Mouse (Mus musculus) layer of hippocampus, adult 9-11 months (tissue): ENCODE measurements around the gene Hgd.

Experiments used
- DNase-seq: peaks from one replicate; pipeline ENCODE4 v3.0.0; 2022

Gene Hgd

DNA sequence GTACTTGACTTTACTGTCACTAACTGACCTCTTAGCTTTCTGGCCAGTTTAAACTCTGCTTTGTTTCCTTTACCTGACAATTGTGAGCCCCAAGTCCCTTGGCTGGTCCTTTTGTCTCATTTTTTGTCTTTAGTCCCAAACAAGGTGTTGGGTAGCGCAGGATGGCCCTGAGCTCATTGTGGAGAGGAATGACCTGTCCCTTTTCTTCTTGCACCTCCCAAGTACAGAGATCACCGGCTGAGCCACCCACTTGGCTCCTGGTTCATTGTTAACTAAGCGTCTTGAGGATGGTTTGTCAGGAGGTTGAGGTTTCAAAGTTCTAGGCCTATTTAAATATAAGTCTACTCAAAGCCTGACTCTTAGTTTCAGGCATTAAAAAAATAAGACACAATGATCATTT lies 3.4 kb downstream of the Hgd start:
- DNase-seq = no peak

DNA sequence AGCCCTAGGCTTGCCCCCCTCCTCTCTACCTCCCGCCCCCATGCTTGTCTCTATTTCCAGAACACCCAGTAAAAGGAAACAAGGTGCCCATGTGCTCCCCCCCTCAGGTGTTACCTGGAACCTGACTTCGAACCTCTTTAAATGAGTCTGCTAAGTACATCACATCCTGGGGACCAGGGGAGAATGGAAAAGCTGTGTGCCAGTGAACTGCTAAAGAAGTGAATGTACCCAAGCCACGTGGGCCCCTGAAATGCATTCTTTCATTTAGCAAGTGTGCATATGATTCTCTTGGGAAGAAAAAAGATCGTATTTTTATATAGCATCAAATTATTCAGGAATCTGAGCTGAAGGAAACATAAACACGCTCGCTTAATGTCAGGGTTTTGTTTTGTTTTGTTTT lies 3.8 kb downstream of the Hgd start:
- no peak for DNase-seq

DNA sequence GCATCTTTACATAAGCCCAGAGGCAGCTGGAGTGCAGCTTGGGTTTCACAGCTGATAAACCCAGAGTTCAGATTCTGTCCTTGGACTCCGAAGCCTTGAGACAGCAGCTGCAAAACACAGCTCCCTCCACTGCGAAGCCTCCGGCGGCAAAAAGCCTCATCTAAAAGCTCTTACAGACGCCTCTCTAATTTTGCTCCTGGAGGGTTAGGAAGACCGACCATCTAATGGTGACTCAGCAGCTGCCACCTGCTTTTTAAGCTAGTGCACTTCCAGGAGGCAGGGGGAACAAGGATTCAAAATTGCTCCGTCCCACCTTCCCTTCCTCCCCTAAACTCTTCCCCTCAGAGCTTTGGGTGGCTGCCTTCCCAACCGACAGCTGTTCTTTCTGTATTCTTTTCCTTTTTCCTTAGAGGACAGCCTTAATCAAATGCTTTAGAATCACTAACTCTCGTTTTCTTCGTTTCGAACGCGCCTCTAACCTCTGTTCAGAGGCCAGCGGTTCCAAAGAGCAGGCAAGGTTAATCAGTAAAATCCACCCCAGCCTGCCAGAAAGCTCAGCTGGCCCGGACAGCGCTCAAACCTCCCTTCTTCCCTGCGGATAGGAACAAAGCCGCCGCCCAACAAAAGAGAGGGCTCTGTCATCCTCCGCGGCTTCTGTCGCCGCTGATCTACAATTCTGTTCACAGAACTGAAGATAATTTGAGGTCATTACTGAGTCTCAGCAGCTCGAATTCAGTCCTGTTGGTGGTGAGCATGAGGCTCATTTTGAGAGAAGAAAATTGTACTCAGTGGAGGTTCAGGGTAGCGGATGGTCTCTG lies 4.5 kb downstream of the Hgd start:
- peak; percentile 66 for DNase-seq

DNA sequence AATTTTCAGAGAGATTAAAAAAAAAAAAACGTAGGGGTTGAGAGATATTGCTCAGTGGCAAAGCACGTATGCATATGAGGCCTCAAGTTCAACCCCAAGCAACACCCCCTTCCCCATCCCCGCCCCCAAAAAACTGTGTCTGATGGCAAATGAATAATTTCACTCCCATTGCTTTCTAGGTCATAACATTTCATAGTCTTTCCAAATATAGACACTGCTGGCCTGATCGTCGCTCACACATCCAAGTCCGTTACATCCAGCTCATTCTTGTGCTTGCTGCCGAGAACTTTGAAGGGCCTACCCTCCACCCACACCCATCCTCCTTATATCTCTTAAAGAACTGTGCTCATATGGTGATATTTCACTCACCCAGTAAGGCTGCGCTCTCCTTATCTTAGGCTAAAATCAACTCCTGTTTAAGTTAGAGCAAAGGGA lies 5.2 kb downstream of the Hgd start:
- DNase-seq = no peak

DNA sequence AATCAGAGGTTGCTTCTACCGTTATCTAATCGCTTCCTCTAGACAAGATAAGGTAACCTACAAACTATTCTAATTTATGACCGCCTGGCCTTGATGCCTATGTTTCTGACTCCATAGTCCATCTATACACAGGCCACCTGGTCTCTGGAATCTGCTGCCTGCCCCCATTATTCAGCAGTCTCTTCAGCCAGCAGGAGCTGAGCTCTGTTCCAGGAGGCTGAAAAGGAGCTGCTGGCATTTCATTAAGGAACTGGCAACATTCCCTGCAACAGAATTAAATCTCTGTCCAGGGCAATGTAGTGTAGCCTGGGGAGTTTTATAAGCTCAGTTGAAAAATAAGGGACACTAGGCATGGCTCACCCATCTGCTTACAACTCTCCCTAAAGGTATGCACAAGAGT lies 11.0 kb downstream of the Hgd start:
- no peak for DNase-seq

DNA sequence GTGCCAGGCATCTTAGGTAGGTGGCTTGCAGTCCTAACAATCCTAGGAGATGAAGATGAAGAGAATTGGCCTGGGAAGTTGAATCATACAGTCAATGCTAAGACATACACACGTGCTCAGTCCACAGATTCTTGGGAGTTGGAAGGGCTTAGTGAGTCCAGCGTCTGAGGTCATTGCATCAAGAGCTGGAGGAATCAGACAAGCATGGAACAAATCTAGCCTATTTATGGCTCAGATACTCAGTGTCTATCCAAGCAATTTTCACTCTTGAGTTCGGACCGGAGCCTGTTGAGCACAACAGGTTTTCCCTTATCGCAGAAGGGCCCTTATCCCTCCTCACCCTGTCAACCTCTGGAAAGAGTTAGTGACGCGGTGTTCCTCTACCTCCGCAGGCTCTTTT lies 11.6 kb downstream of the Hgd start:
- no peak for DNase-seq

DNA sequence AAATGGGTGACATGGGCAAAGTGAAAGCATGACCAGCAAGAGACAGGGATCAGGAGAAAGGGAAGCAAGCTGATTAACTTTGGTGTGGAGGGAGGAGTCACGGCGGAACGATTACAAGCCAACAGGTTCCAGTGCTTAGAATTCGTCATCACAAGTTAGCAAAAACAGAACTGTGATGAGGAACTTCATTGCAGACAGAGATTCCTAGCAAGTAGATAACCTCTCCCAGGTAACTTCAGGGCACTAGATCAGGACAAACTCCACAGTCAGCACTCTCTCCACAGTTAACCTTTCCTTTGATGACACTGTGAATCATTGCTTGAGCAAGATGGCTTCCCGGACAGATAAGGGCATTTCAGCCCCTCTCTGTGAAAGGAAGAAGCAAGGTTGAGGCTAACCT lies 17.5 kb downstream of the Hgd start:
- DNase-seq = no peak

DNA sequence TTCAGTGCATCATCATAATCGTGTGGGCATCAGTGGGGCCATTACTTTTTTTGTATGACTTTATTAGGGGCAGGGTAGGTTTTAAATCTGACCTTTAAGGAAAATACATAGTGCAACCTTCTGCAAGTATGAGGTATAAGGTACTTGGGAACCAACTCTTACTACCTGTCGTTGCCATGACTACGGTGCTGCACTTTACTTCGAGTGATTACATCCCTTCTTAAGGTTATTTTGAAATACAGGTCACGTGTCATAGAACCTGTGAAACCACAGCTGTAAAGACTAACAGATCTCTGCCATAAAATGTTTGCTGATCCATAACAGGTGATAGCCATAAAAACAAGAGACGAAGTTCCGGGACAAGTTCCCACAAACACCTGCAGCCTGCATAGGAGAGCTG lies 18.5 kb downstream of the Hgd start:
- DNase-seq = no peak

DNA sequence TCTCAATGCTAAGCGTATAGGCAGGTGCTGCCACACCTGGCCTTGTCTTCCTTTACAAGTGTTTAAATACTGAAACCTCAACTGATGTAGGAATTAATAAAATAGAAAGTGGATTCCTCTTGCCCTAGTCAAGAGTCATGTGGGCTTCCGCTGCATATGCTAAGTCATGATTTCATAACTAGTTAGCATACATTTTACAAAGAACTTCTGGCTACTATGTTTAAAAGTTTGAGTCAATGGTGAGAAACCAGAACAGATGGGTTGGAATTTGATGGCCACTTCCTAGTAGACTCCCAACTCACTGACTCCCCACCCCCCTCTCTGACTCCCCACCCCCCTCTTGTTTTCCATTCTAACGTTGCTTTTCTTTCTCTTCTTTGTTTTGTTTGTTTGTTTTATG lies 19.4 kb downstream of the Hgd start:
- DNase-seq = no peak

DNA sequence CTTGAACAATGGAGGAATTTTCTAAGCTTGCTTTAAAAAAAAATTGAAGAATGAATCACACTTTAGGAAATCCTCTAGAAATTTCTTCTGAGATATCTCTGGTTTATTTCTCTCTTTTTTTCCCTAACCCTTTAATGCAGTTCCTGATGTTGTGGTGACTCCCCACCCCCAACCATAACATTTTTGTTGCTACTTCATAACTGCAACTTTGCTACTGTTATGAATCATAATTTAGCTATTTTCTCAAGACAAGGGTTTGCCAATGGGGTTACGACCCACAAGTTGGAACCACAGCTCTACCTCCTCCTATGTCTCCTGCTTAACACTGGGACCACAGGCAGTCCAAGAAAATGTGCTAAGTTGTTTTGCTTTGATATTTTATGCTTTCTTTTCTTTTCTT lies 23.5 kb downstream of the Hgd start:
- DNase-seq = no peak

DNA sequence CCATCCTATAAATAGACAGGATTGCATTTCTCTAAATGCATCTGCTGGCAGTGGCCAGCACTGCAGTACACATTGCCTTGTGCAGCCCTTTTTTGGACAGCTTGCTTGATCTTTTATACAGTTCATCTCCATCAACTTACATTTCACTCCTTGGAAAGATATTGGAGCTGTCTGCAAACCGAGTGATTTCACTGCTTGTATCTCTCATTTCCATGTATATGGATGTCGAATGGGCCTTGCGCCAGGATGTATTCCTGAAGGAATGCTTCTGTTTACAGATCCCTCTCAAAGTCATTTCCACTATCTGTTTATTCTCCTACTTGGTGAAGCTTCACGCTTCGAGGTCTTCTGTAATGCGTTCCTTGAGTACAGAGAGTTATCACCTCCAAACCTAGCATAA lies 24.3 kb downstream of the Hgd start:
- DNase-seq = no peak

DNA sequence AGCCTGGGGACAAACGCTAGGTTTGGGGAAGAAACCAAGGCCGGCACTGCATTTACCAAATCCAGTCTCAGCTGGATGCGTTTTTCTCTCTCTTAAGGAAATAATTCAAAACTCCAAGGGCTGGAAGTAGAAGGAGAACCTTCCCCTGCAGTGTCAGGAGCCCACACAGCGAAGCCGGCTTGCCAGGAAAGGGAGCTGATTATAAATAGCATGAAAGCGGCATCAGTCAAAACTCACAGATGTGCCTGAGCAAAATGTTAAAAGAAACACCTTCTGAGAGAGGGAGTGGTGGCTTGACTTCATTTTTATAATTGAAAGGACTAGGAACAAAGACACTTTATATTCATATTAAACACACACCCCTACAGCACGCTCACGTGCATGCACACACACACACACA lies 30.4 kb downstream of the Hgd start:
- DNase-seq = no peak

DNA sequence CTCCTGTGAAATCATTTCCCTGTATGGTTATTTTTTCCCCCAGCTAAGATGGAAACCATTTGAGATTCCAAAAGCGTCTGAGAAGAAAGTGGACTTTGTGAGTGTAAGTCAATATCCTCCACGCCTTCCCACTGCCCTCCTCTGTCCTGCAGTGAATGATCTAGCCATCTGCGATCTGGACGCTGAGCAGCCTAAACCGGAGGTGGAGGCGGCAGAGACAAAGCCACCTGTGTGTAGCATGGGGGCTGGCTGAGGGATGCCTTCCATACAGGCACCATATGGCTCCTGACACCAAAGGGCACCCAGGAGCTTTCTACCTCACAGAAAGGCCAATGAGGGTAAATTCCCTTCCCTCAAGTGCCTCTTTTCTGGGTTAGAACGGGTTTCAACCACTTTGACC lies 31.1 kb downstream of the Hgd start:
- DNase-seq = no peak

DNA sequence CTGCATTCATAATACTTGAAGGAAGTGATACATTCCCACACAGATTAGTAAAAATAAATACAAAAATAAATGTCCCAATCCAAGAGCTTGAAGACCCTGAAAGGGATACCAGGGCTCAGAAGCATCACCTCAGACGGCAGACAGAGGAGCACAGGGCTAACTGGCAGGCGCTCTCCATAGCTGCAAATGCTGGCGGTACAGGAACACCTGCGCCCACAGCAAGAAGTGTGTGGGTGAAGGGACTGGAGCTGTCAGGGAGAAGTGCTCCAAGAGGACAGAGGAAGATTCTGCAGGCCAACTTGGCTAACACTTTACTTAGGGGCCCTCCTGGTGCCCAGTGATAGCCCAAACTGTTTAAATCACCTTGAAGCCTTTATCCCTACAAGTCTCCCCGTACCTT lies 32.1 kb downstream of the Hgd start:
- DNase-seq = no peak

DNA sequence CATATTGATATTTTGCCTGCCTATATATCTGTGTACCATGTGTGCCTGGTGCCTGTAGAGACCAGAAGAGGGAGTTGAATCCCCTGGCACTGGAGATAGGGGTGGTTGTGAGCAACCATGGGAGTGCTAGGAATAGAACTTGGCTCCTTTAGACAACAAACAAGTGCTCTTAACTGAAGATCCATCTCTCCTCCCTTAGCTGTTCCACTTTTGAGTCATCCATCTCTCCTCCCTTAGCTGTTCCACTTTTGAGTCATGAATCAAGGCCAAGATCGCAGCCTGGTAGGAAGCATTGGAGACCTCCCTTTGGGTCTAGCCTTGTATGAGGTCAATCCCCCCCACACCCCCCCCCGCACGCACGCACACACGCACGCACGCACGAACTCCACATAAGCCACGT lies 34.6 kb downstream of the Hgd start:
- DNase-seq = no peak

DNA sequence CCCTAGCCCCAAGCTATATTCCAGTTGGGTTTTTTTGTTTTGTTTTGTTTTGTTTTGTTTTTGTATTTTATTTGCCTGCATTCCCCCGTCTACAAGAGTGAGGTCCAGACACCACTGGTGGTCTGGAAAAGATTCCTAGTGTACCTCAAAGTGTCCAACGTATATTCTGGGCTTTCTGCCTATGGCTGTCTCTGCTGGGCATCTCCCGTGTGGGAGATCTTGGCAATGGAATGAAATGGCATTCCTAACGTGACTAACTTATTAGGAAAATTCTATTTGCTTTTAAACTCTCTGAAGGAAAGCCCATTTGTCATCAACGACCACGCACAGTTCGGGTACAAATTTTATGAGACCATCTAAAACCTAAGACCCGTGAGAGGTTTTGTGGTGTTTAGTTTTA lies 35.5 kb downstream of the Hgd start:
- no peak for DNase-seq

DNA sequence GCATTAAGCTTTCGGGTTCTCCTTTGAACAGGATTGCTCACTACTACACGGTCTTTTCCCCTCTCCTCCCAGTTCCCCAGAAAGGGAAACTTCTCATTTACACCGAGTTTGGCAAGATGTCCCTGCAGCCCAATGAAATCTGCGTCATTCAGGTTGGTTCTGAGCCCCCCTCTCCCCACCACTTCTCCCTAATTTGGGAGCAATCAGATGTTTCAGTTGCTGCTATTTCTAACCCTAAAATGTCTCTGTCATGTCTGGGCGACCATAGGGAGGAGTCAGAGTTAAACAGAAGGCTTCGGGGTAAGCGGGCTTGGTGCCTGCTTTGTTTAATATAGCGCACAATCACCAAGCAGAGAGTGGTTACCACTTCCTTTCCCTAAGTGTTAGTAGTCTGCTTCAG lies 36.2 kb downstream of the Hgd start:
- DNase-seq = no peak

DNA sequence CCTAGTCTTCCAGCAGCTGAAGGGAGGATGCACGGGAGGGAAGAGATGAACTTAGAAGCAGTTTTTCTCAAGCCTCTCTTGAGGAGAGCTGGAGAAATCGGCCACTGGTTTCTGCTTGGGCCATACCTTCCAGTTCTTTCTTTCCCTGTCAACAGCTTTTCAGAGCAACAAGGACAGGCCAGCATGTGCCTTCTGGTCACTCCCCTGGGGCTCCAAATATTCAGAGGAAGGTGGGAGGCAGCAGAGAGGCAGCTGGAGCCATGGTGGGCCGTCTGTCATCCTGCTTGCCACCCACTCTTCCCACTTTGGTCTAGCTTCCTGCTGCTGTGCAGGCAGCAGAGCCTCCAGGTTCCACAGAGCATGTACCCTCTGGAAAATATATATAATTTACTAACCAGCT lies 37.7 kb downstream of the Hgd start:
- peak; percentile 81 for DNase-seq

DNA sequence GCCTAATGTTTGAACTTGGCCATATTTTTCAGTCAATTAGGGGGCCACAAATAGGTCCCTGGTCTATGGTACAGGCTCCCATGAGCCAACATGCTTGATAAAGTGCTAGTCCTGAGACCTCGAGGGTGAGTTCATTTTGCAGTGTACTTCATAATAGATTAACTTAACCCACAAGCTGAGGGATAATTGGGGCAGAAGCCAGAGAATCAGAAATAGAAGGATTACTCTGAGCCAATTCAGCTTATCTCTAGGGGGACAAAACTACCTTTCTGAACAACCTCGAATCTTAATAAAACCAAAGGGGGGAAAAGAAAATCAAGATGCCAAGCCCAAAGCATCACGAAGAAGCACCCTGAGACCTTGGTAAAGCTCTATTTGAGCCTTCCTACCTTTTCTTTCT lies 42.5 kb downstream of the Hgd start:
- no peak for DNase-seq

DNA sequence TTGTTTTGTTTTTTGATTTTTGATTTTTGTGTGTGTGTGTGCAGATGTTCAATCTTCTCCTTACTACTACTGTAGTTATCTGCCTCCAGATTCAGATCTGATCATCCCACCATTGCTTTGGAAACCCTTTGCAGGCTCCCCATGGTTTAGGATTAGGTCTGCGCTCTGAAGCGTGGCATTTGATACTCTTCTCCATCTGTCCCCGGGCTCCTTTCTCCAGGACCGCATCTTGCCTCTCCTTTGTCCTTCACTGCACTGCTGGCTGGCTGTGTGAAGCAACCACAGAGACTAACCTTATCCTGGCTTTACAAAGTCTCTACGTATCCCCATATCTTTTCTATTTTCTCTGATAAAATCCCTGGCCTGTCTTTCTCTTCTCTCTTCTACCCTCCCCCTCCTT lies 43.0 kb downstream of the Hgd start:
- no peak for DNase-seq

DNA sequence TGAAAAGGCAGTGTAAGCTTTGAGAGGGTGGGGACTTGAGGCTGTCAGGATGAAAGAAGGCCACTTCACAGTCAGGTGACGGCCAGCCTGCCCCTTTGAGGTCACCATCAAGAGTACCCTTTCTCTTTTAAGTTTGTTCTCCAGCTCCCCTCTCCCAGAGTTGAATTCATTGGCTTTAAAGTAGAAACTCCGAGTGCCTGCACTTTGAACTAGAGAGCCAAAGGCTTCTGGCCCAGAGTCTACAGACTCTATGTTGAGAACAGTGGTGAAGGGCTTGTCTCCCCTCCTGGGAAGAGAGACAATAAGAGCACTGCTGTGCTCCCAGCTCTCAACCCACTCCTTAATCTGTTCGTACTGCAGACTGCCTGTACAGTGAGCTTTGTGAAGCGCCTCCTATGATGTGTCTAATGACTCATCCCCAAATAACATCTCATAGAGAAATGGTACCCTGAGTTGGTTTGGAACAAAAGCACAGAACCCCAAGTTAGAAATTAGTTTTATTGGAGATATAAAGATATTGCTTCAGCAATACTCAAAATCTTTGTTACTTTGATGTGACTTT lies 46.5 kb downstream of the Hgd start:
- no peak for DNase-seq

DNA sequence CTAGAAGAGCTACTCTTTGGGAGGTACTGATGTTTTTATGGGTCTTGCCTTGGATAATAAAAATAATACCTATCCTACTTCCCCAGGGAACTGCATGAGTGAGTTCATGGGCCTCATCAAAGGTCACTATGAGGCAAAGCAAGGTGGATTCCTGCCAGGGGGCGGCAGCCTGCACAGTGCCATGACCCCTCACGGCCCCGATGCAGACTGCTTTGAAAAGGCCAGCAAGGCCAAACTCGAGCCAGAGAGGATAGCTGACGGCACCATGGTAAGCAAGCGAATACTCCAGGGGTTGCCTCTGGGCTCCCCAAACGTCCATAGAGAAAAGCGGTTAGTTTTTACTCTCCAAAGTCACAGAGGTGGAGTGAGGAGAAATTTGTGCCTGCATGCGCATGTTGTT lies 48.4 kb downstream of the Hgd start:
- DNase-seq = no peak

DNA sequence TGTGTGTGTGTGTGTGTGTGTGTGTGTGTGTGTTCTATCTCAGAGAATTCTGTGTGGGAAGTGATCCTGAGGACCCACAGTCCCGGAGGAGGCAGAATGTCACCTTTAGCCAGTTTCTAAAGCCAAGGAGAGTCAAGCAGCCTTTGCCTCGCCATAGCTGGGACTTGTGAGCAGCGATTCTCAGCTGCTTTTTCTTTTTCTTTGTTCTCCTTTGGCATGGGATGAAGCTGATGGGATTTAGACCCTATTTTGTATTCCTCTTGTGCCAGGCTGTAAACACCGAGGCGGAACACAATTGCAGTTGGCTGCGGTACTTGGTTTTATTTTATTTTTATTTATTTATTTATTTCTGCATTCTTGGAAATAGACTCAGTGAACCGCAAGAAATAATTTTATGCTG lies 49.1 kb downstream of the Hgd start:
- DNase-seq = no peak

DNA sequence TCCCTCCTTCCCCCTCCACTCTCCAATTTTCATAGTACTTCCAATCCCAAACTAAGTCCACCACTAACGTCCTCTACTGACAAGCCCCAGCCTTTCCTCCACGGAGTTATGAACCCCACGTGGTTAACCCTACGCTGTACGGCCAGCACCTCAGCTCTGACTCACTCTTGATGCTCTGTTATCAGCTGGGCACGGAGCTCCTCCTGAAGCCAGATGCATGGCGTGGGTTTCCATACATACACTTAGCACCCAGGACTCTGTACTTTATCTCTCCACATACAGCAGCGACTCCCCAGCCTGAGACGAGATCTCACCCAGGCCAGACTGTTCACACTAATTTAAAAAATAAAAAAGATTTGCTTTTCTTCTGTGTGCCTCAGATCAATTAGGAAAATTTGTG lies 54.6 kb downstream of the Hgd start:
- DNase-seq = no peak

DNA sequence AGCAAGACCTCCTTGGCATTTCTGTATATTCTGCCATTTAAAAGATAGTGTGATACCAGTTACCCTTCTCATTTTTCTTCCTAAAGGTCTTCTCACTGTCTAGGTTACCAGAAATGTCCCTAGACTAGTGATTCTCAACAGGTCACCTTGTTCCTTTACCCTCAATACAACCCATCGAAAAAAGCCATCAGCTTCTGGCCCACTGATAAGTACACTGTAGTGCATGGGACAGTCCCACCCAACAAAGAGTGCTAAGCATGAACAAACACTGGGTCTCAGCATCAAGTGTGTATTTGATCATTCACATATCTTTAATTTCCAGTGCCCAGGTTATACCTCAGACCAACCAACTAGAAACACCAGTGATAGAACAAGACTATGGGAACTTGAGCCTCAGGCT lies 55.1 kb downstream of the Hgd start:
- DNase-seq = no peak
